Mouse (Mus musculus): ENCODE results near the gene Lrmp. TPM values are rescaled to one million over a fixed set of nuclear protein-coding genes. Genes with fewer than 3 reads are reported as not detected.

The Lrmp gene
- total and polyA plus RNA-seq, 3 experiments, result 64.3 to 70.1 TPM; not detected in 1

DNA sequence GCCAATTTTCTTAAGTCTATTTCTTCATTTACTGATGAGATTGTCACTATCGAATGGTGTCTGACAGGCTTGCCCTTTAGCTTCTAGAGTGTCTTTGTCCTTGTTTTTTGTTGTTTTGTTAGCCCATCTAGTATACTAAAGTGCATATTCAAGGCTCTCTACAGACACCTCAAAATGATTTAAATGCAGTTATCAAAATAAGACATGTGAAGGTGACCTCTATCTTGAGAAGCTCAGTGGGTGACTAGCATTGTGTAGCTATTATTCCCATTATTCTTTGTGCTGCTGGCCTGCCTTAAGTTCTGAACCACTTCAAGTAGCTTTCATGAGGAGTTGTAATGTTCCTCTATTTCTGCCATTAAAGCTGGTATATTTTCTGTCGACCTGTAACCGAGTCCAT lies 100.4 kb downstream of the Lrmp start:
- Histone ChIP-seq H3K4me3 (ENCODE audit: control insufficient read depth in 1 of 2, insufficient read depth in 1 of 2, low read depth in 2 of 2, low read length in 2 of 2) (no peak overlapping the region), H3K27ac (ENCODE audit: control insufficient read depth, low read depth, low read length) (no peak overlapping the region), H3K79me2 (ENCODE audit: control insufficient read depth, insufficient read depth, low read length, poor library complexity) (peaks cover 5% of the 10 kb centered on the region), H3K27me3 (ENCODE audit: control insufficient read depth in 1 of 2, insufficient read depth in 2 of 2, low read length in 2 of 2) (no peaks in the 10 kb centered on the region), H3K9me3 (replicated peaks; ENCODE audit: insufficient read depth, low read length) (no peaks in the 10 kb centered on the region), H3K9ac (ENCODE audit: control insufficient read depth, low read depth, low read length, poor library complexity, severe bottlenecking) (no peak overlapping the region), H3K36me3 (ENCODE audit: control insufficient read depth in 1 of 2, insufficient read depth in 2 of 2, low read length in 2 of 2) (peaks cover 7 to 8% of the 10 kb centered on the region in 2 experiments), H3K4me1 (ENCODE audit: control insufficient read depth in 1 of 2, insufficient read depth in 2 of 2, low read length in 2 of 2) (peaks cover 0 to 3% of the 10 kb centered on the region in 2 experiments; a peak in 2 of 4 replicates)
- TF ChIP-seq MYC (IDR thresholded peaks at IDR 0.05; ENCODE audit: low read depth, low read length), result no peak
- no peak for TF ChIP-seq TAL1 (IDR thresholded peaks at IDR 0.05; ENCODE audit: low read length)
- TF ChIP-seq HCFC1 (IDR thresholded peaks at IDR 0.05; ENCODE audit: low read depth, low read length), result no peak
- TF ChIP-seq RCOR1 (IDR thresholded peaks at IDR 0.05; ENCODE audit: low read depth, low read length), result no peak
- TF ChIP-seq TCF12 (IDR thresholded peaks at IDR 0.05; ENCODE audit: low read depth, low read length), result no peak
- no peak for TF ChIP-seq SMC3 (IDR thresholded peaks at IDR 0.05; ENCODE audit: low read depth, low read length)
- DNase-seq (ENCODE audit: low read depth, low spot score), result no peak

DNA sequence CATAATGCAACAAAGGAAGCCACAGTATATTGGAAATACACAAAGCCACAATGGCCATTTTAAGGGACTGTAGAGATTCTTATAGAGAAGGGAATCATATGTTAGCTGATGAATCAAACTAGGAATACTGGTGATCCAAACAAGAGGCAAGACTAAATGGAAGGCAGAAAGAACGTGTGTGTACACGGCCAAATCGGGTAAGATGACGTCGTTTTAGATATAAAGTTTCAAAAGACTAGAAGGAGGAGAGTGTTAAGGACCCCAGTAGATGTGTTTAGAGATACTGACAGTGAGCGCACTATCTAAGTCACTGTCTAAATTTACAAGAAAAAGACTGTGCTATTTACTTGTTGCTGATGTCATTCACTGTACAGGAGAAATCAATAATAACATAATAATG lies 108.8 kb downstream of the Lrmp start:
- no peak for DNase-seq (ENCODE audit: low read depth, low spot score)
- Histone ChIP-seq H3K4me3 (ENCODE audit: control insufficient read depth in 1 of 2, insufficient read depth in 1 of 2, low read depth in 2 of 2, low read length in 2 of 2) (no peak overlapping the region), H3K79me2 (ENCODE audit: control insufficient read depth, insufficient read depth, low read length, poor library complexity) (no peaks in the 10 kb centered on the region), H3K36me3 (ENCODE audit: control insufficient read depth in 1 of 2, insufficient read depth in 2 of 2, low read length in 2 of 2) (peaks cover 0 to 11% of the 10 kb centered on the region in 2 experiments; a peak in 3 of 4 replicates), H3K9me3 (replicated peaks; ENCODE audit: insufficient read depth, low read length) (no peaks in the 10 kb centered on the region), H3K9ac (ENCODE audit: control insufficient read depth, low read depth, low read length, poor library complexity, severe bottlenecking) (no peak overlapping the region), H3K27ac (ENCODE audit: control insufficient read depth, low read depth, low read length) (no peak overlapping the region), H3K27me3 (ENCODE audit: control insufficient read depth in 1 of 2, insufficient read depth in 2 of 2, low read length in 2 of 2) (no peaks in the 10 kb centered on the region), H3K4me1 (ENCODE audit: control insufficient read depth in 1 of 2, insufficient read depth in 2 of 2, low read length in 2 of 2) (no peaks in the 10 kb centered on the region)
- TF ChIP-seq TCF12 (IDR thresholded peaks at IDR 0.05; ENCODE audit: low read depth, low read length) (no peak), USF2 (IDR thresholded peaks at IDR 0.05; ENCODE audit: borderline replicate concordance in 1 of 2, insufficient read depth in 1 of 2, low read depth in 1 of 2, low read length in 2 of 2) (no peak), NRF1 (IDR thresholded peaks at IDR 0.05; ENCODE audit: insufficient read depth, low read depth, low read length, poor library complexity, severe bottlenecking) (no peak), ZKSCAN1 (IDR thresholded peaks at IDR 0.05; ENCODE audit: low read depth, low read length) (no peak), GATA1 (IDR thresholded peaks at IDR 0.05; ENCODE audit: low read depth, low read length) (no peak), GABPA (IDR thresholded peaks at IDR 0.05; ENCODE audit: low read depth, low read length) (no peak), RAD21 (IDR thresholded peaks at IDR 0.05; ENCODE audit: low read depth, low read length) (no peak)

Other genes with a start within 250 kb of the Lrmp start
- gene Bcat1, start 39.5 kb upstream of the Lrmp start, total RNA-seq (2012; rRNA removed), result not detected in 2 replicates
- not detected for gene Bcat1, start 39.5 kb upstream of the Lrmp start, polyA plus RNA-seq (2012; ENCODE audit: insufficient read depth in 1 of 2, insufficient read length in 2 of 2, low read depth in 1 of 2, low replicate concordance in 2 of 2, missing spikeins in 1 of 2)
- gene Casc1, start 95.4 kb downstream of the Lrmp start, total RNA-seq (2012; rRNA removed), result 0.15 and 0.20 TPM in 2 replicates
- gene Casc1, start 95.4 kb downstream of the Lrmp start, polyA plus RNA-seq (2012; ENCODE audit: insufficient read depth in 1 of 2, insufficient read length in 2 of 2, low read depth in 1 of 2, low replicate concordance in 2 of 2, missing spikeins in 1 of 2), result under 1 TPM in 1 of 2 experiments, not detected in 1; 0.22 TPM
- gene Etfrf1, start 95.5 kb downstream of the Lrmp start, total RNA-seq (2012; rRNA removed), result 9.5 and 11.0 TPM in 2 replicates
- 10 to 100 TPM in 1 of 2 experiments, not detected in 1; 13.1 TPM for gene Etfrf1, start 95.5 kb downstream of the Lrmp start, polyA plus RNA-seq (2012; ENCODE audit: insufficient read depth in 1 of 2, insufficient read length in 2 of 2, low read depth in 1 of 2, low replicate concordance in 2 of 2, missing spikeins in 1 of 2)
- 15.6 and 15.9 TPM in 2 replicates for gene Kras, start 134.6 kb downstream of the Lrmp start, total RNA-seq (2012; rRNA removed)
- gene Kras, start 134.6 kb downstream of the Lrmp start, polyA plus RNA-seq (2012; ENCODE audit: insufficient read depth in 1 of 2, insufficient read length in 2 of 2, low read depth in 1 of 2, low replicate concordance in 2 of 2, missing spikeins in 1 of 2), result 10 to 100 TPM in 1 of 2 experiments, not detected in 1; 44.3 TPM

All from MEL (cell line).